Mouse (Mus musculus) kidney, postnatal 25 days (tissue): ENCODE results near the gene Gjb6.
A peak's percentile ranks its signal among the peaks of the same experiment; 100 is the strongest.

ENCODE experiments used
- DNase-seq, 2 experiments: peaks; one replicate each; pipeline ENCODE4 v3.0.0; 2021; ENCODE audit warnings: mixed read lengths in 2 of 2

Gene Gjb6

DNA sequence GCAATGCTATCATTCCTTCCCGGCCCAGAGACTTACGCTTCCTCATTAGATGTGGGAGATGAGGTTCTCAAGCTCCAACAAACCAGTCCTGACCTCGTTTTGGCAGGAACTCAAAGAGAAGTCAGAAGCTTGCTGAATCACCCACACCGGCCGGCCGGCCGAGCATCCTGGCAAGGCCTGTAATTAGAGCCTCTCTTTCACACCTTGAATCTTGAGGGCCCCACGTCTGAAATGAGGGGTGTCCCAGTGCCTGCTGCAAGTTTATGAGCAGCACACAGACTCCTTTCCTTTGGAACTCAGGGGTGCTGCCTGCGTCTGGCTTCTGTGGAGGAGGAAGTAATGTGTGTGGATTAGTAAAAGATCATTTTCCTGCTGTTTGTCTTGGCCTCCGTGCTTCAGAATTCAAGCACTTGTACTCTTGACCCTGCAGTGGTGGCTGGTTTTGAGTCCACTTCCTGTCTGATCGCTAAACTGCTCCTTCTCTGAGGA is 49.2 kb downstream of the Gjb6 start:
- DNase-seq = peak; percentile 57 to 82

DNA sequence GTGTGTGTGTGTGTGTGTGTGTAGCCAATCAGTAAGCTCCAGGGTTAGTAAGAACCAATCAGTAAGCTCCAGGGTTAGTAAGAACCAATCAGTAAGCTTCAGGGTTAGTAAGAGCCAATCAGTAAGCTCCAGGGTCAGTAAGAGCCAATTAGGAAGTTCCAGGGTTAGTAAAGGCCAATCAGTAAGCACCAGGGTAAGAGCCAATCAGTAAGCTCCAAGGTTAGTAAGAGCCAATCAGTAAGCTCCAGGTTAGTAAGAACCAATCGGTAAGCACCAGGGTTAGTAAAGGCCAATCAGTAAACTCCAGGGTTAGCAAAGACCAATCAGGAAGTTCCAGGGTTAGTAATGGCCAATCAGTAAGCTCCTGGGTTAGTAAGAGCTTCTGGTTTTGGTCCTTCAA is 50.5 kb downstream of the Gjb6 start:
- DNase-seq = no peak

DNA sequence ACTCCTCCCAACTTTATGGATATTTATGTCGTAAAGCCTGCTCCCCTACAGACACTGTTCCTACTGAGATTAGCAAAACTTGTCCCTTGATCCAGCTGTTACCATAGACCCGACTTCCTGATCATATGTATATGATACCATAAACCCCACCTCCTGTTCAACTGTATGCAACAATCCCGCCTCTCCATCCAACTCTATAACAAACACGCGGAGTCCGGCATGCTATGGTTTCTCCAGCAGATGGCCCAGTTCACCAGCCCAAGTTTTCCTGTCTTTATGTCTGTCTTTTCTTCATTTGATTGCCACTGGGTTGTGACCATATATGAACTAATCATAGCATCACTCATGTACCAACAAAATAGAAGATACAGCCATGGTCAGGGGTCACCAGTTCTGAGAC is 57.9 kb downstream of the Gjb6 start:
- DNase-seq = peak in 1 of 2 experiments; percentile 31
